Mouse (Mus musculus): ENCODE data around the gene Eif3l. TPM values are rescaled to one million over a fixed set of nuclear protein-coding genes. Genes with fewer than 3 reads are reported as not detected.

Eif3l gene
- total and polyA plus RNA-seq, 3 experiments = 63.9 to 90.3 (median 69.2) TPM

DNA sequence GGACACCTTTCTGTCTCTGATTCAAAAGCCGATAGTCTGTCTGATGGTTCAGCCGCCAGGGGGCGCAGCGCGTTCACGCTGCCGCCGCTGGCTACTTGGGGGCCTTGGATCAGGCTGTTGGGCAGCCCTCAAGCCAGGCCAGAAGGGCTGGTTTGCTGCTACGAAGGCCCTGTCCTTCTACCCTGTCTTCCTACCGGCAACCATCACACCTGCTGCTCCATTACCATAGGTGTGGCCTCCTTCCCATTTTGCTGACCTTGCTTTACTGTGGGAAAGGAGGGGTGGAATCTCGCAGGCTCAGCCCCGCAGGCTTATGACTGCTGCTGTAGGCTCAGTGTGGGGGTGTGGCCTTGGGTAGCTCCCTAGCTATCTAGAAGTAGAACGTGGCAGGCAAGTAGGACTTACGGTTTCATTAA is 37.1 kb upstream of the Eif3l start:
- no peak overlapping the region for H3K27ac ChIP-seq
- no peak overlapping the region for H3K4me3 ChIP-seq
- no peaks in the 10 kb centered on the region for H3K36me3 ChIP-seq (ENCODE audit: control insufficient read depth, insufficient read depth, low read length)
- peak overlapping the region; percentile 65 for H3K9ac ChIP-seq (ENCODE audit: low read depth, low read length)
- no peaks in the 10 kb centered on the region for H3K79me2 ChIP-seq (replicated peaks; ENCODE audit: control insufficient read depth, insufficient read depth, low read length)
- TF ChIP-seq CTCF (IDR thresholded peaks at IDR 0.05) (peak; percentile 93), EP300 (IDR thresholded peaks at IDR 0.05; ENCODE audit: insufficient read depth, low read depth, low read length) (peak; percentile 38; the same call in 1 of the 2 replicates), POLR2A (IDR thresholded peaks at IDR 0.05; ENCODE audit: insufficient read depth, low read depth, low read length) (no peak)
- peaks cover 13% of the 10 kb centered on the region for H3K27me3 ChIP-seq (ENCODE audit: control insufficient read depth, insufficient read depth, low read length)
- peak; percentile 69 to 84 for DNase-seq
- H3K4me1 ChIP-seq (ENCODE audit: control insufficient read depth, insufficient read depth, low read length) = peaks cover 4% of the 10 kb centered on the region
- WGBS = 5% methylated on average over 14 of the region's 14 CpGs
- intact Hi-C loops (cut with DNase I) = loop anchor here (1.0 to 2.0 kb wide), 2 partner anchors 33 to 111 kb away; no protein-coding TSS in a partner anchor

GRCm38 (mm10) chr15:79038331-79038730 is 36.6 kb upstream of the Eif3l start:
- H3K4me3 ChIP-seq = no peak overlapping the region
- H3K4me1 ChIP-seq (ENCODE audit: control insufficient read depth, insufficient read depth, low read length) = peaks cover 4% of the 10 kb centered on the region
- no peaks in the 10 kb centered on the region for H3K36me3 ChIP-seq (ENCODE audit: control insufficient read depth, insufficient read depth, low read length)
- H3K79me2 ChIP-seq (replicated peaks; ENCODE audit: control insufficient read depth, insufficient read depth, low read length) = no peaks in the 10 kb centered on the region
- intact Hi-C loops (cut with DNase I) = loop anchor here (2.0 kb wide), 1 partner anchor 110 kb away; no protein-coding TSS in a partner anchor
- H3K27ac ChIP-seq = no peak overlapping the region
- no peak for DNase-seq
- H3K9ac ChIP-seq (ENCODE audit: low read depth, low read length) = no peak overlapping the region
- WGBS = 73% methylated on average over 10 of the region's 10 CpGs
- H3K27me3 ChIP-seq (ENCODE audit: control insufficient read depth, insufficient read depth, low read length) = peaks cover 14% of the 10 kb centered on the region
- TF ChIP-seq EP300 (IDR thresholded peaks at IDR 0.05; ENCODE audit: insufficient read depth, low read depth, low read length) (no peak), CTCF (IDR thresholded peaks at IDR 0.05) (no peak), POLR2A (IDR thresholded peaks at IDR 0.05; ENCODE audit: insufficient read depth, low read depth, low read length) (no peak)

- H3K27me3 ChIP-seq (ENCODE audit: control insufficient read depth, insufficient read depth, low read length) = peaks cover 14% of the 10 kb centered on the region
- TF ChIP-seq POLR2A (IDR thresholded peaks at IDR 0.05; ENCODE audit: insufficient read depth, low read depth, low read length) (no peak), EP300 (IDR thresholded peaks at IDR 0.05; ENCODE audit: insufficient read depth, low read depth, low read length) (0 out of 2 replicates have a peak, but pooled peaks have one; percentile 61), CTCF (IDR thresholded peaks at IDR 0.05) (peak; percentile 90)
- H3K9ac ChIP-seq (ENCODE audit: low read depth, low read length) = no peak overlapping the region
- intact Hi-C loops (cut with DNase I) = loop anchor here (2.0 kb wide), 1 partner anchor 110 kb away; no protein-coding TSS in a partner anchor
- DNase-seq = peak; percentile 65 to 80
- H3K36me3 ChIP-seq (ENCODE audit: control insufficient read depth, insufficient read depth, low read length) = no peaks in the 10 kb centered on the region
- 24% methylated on average over 7 of the region's 7 CpGs for WGBS
- H3K79me2 ChIP-seq (replicated peaks; ENCODE audit: control insufficient read depth, insufficient read depth, low read length) = no peaks in the 10 kb centered on the region
- no peak overlapping the region for H3K27ac ChIP-seq
- peaks cover 4% of the 10 kb centered on the region for H3K4me1 ChIP-seq (ENCODE audit: control insufficient read depth, insufficient read depth, low read length)
- no peak overlapping the region for H3K4me3 ChIP-seq
Observed at GRCm38 (mm10) chr15:79038853-79039252, 36.1 kb upstream of the Eif3l start.

DNA sequence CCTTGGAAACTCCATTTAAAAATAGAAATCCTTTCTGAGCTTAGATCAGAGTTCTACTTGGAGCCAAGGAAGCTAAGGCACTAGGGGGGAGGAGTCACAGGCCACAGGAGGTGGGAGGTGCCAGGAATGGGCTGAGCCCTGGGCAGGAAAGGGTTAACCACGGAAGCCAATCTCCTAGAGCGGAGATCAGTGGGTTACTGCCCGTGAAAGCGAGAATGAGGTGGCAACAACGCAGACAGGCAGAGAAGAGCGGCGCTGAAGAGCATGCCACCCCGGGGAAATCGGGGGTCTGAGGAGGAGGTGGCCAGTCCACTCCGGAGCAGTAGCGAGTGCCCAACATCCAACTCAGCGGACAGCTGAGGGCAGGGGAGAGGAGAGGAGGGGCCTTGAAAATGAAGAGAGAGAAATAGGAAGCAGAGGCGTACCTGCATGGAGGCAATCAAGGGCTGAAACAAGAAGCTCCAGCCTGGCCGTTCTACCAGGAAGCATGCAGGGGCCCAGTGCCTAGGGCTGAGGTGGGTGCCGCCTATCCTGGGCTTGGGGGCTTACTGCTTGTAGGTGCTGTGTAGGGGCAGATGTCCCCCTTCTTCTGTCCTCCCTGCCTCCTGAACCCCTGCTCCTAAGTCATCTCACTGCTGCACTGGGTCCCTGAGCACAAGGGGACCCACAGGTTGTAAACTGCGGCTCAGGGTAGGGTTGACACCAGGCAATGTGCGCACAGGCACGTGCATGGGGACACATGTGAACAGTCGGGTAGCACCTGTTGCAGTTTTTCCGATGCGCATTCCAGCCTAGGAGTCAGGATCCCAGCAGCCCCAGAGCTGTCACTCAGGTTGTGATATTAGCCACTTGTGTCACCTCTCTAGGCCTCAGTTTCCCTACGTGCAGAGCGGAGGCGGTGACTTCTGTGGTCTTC is 34.2 kb upstream of the Eif3l start:
- WGBS = 27% methylated on average over 24 of the region's 24 CpGs

DNA sequence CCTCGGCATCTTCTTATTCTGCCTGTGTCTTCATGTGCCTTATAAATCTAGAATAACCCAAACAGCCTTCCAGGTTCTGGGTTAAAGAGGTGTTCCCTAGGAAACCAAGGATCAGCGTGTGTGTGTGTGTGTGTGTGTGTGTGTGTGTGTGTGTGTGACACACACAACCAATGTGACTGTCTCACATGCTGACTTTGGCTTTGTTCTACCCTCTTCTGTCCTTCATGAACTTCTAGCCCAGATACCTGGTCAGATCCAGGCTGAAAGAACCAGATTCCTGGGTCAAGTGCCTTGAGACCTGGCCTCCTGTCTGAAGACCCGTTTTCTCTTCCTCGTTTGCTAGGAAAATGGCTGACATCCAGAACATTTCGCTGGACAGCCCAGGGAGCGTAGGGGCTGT is 33.4 kb upstream of the Eif3l start, which contains the start of gene Galr3:
Gene Galr3 (plus strand): TSS at position 301 of the 400 bp plus-strand sequence.
- Histone ChIP-seq H3K36me3 (ENCODE audit: control insufficient read depth, insufficient read depth, low read length) (no peaks in the 10 kb centered on the region), H3K27me3 (ENCODE audit: control insufficient read depth, insufficient read depth, low read length) (peaks cover 14% of the 10 kb centered on the region), H3K4me3 (peak within 1 kb of the TSS; percentile 46), H3K79me2 (replicated peaks; ENCODE audit: control insufficient read depth, insufficient read depth, low read length) (no peaks in the 10 kb centered on the region), H3K27ac (no peak within 1 kb of the TSS), H3K9ac (ENCODE audit: low read depth, low read length) (peak within 1 kb of the TSS; percentile 44), H3K4me1 (ENCODE audit: control insufficient read depth, insufficient read depth, low read length) (peaks cover 4% of the 10 kb centered on the region)
- intact Hi-C loops (cut with DNase I) = no loop called here
- 75% methylated on average over 6 of the region's 6 CpGs for WGBS
- no peak for DNase-seq
- TF ChIP-seq CTCF (IDR thresholded peaks at IDR 0.05) = no peak
- no peak for TF ChIP-seq POLR2A (IDR thresholded peaks at IDR 0.05; ENCODE audit: insufficient read depth, low read depth, low read length)
- TF ChIP-seq EP300 (IDR thresholded peaks at IDR 0.05; ENCODE audit: insufficient read depth, low read depth, low read length) = no peak

More for the DNA sequence above, 34.2 kb upstream of the Eif3l start:
- no peak overlapping the region for H3K27ac ChIP-seq
- H3K4me1 ChIP-seq (ENCODE audit: control insufficient read depth, insufficient read depth, low read length) = peaks cover 4% of the 10 kb centered on the region
- TF ChIP-seq CTCF (IDR thresholded peaks at IDR 0.05) = no peak
- no peak for TF ChIP-seq EP300 (IDR thresholded peaks at IDR 0.05; ENCODE audit: insufficient read depth, low read depth, low read length)
- TF ChIP-seq POLR2A (IDR thresholded peaks at IDR 0.05; ENCODE audit: insufficient read depth, low read depth, low read length) = no peak
- no peak for DNase-seq
- H3K27me3 ChIP-seq (ENCODE audit: control insufficient read depth, insufficient read depth, low read length) = peaks cover 14% of the 10 kb centered on the region
- intact Hi-C loops (cut with DNase I) = no loop called here
- H3K79me2 ChIP-seq (replicated peaks; ENCODE audit: control insufficient read depth, insufficient read depth, low read length) = no peaks in the 10 kb centered on the region
- no peak overlapping the region for H3K9ac ChIP-seq (ENCODE audit: low read depth, low read length)
- H3K36me3 ChIP-seq (ENCODE audit: control insufficient read depth, insufficient read depth, low read length) = no peaks in the 10 kb centered on the region
- no peak overlapping the region for H3K4me3 ChIP-seq

Data from heart, adult 2 months (tissue).